Mouse (Mus musculus): ENCODE measurements around the gene 4931422A03Rik. TPM values are rescaled to one million over a fixed set of nuclear protein-coding genes. Genes with fewer than 3 reads are reported as not detected.
"Not testable (repeated sequence)": the region's sequence is repeated elsewhere in the genome, so short reads cannot be mapped to it uniquely, and the experiment has no call there.

4931422A03Rik gene
- polyA plus RNA-seq, 1 experiment: not detected

- H3K4me1 ChIP-seq (ENCODE audit: control insufficient read depth, insufficient read depth, low read length): peaks cover 2% of the 10 kb centered on the region
- peak overlapping the region; percentile 88 for H3K4me3 ChIP-seq (ENCODE audit: insufficient read depth, low read length)
- TF ChIP-seq CTCF (IDR thresholded peaks at IDR 0.05; ENCODE audit: borderline replicate concordance, insufficient read depth, low read length) (no peak), POLR2A (IDR thresholded peaks at IDR 0.05; ENCODE audit: low read depth, low read length) (no peak)
- H3K27ac ChIP-seq (ENCODE audit: insufficient read depth, low read length): no peak overlapping the region
Measured at GRCm38 (mm10) chr2:104029074-104029473, 913 bp upstream of the 4931422A03Rik start.

- TF ChIP-seq POLR2A (IDR thresholded peaks at IDR 0.05; ENCODE audit: low read depth, low read length): peak; percentile 92
- TF ChIP-seq CTCF (IDR thresholded peaks at IDR 0.05; ENCODE audit: borderline replicate concordance, insufficient read depth, low read length): no peak
- Histone ChIP-seq H3K4me3 (ENCODE audit: insufficient read depth, low read length) (peak within 1 kb of the TSS; percentile 88), H3K27ac (ENCODE audit: insufficient read depth, low read length) (peak within 1 kb of the TSS; percentile 2; the same call in 1 of the 2 replicates), H3K4me1 (ENCODE audit: control insufficient read depth, insufficient read depth, low read length) (peaks cover 2% of the 10 kb centered on the region)
Measured at GRCm38 (mm10) chr2:104027458-104028138, 563 bp downstream of the 4931422A03Rik start, which contains the start of gene Fbxo3. TSS of gene Fbxo3 (plus strand) at chr2:104027721.

GRCm38 (mm10) chr2:104024656-104025055 lies 3.5 kb downstream of the 4931422A03Rik start:
- H3K27ac ChIP-seq (ENCODE audit: insufficient read depth, low read length): no peak overlapping the region
- H3K4me3 ChIP-seq (ENCODE audit: insufficient read depth, low read length): no peak overlapping the region
- peaks cover 2% of the 10 kb centered on the region for H3K4me1 ChIP-seq (ENCODE audit: control insufficient read depth, insufficient read depth, low read length)
- TF ChIP-seq POLR2A (IDR thresholded peaks at IDR 0.05; ENCODE audit: low read depth, low read length) (no peak), CTCF (IDR thresholded peaks at IDR 0.05; ENCODE audit: borderline replicate concordance, insufficient read depth, low read length) (no peak)

- no peaks in the 10 kb centered on the region for H3K4me1 ChIP-seq (ENCODE audit: control insufficient read depth, insufficient read depth, low read length)
- H3K27ac ChIP-seq (ENCODE audit: insufficient read depth, low read length): no peak overlapping the region
- H3K4me3 ChIP-seq (ENCODE audit: insufficient read depth, low read length): no peak overlapping the region
- TF ChIP-seq POLR2A (IDR thresholded peaks at IDR 0.05; ENCODE audit: low read depth, low read length) (no peak), CTCF (IDR thresholded peaks at IDR 0.05; ENCODE audit: borderline replicate concordance, insufficient read depth, low read length) (no peak)
Measured at GRCm38 (mm10) chr2:104023096-104023495, 5.1 kb downstream of the 4931422A03Rik start.

GRCm38 (mm10) chr2:104008853-104009252 lies 19.3 kb downstream of the 4931422A03Rik start:
- not testable (repeated sequence) for H3K27ac ChIP-seq (ENCODE audit: insufficient read depth, low read length); H3K4me1 ChIP-seq (ENCODE audit: control insufficient read depth, insufficient read depth, low read length); H3K4me3 ChIP-seq (ENCODE audit: insufficient read depth, low read length)

GRCm38 (mm10) chr2:104007793-104008519 lies 20.2 kb downstream of the 4931422A03Rik start:
- TF ChIP-seq POLR2A (IDR thresholded peaks at IDR 0.05; ENCODE audit: low read depth, low read length) (no peak), CTCF (IDR thresholded peaks at IDR 0.05; ENCODE audit: borderline replicate concordance, insufficient read depth, low read length) (no peak)
- Histone ChIP-seq H3K4me1 (ENCODE audit: control insufficient read depth, insufficient read depth, low read length) (no peaks in the 10 kb centered on the region), H3K27ac (ENCODE audit: insufficient read depth, low read length) (no peak overlapping the region)

GRCm38 (mm10) chr2:104002711-104003413 lies 25.3 kb downstream of the 4931422A03Rik start:
- H3K27ac ChIP-seq (ENCODE audit: insufficient read depth, low read length): no peak overlapping the region

More at GRCm38 (mm10) chr2:104007793-104008519, 20.2 kb downstream of the 4931422A03Rik start:
- H3K4me3 ChIP-seq (ENCODE audit: insufficient read depth, low read length): no peak overlapping the region

GRCm38 (mm10) chr2:104001861-104002260 lies 26.3 kb downstream of the 4931422A03Rik start:
- Histone ChIP-seq H3K4me1 (ENCODE audit: control insufficient read depth, insufficient read depth, low read length) (no peaks in the 10 kb centered on the region), H3K27ac (ENCODE audit: insufficient read depth, low read length) (no peak overlapping the region), H3K4me3 (ENCODE audit: insufficient read depth, low read length) (no peak overlapping the region)
- TF ChIP-seq CTCF (IDR thresholded peaks at IDR 0.05; ENCODE audit: borderline replicate concordance, insufficient read depth, low read length): no peak
- no peak for TF ChIP-seq POLR2A (IDR thresholded peaks at IDR 0.05; ENCODE audit: low read depth, low read length)

More at GRCm38 (mm10) chr2:104002711-104003413, 25.3 kb downstream of the 4931422A03Rik start:
- TF ChIP-seq POLR2A (IDR thresholded peaks at IDR 0.05; ENCODE audit: low read depth, low read length) (no peak), CTCF (IDR thresholded peaks at IDR 0.05; ENCODE audit: borderline replicate concordance, insufficient read depth, low read length) (peak; percentile 55; the same call in 1 of the 2 replicates)
- no peak overlapping the region for H3K4me3 ChIP-seq (ENCODE audit: insufficient read depth, low read length)
- no peaks in the 10 kb centered on the region for H3K4me1 ChIP-seq (ENCODE audit: control insufficient read depth, insufficient read depth, low read length)

- Histone ChIP-seq H3K4me3 (ENCODE audit: insufficient read depth, low read length) (no peak overlapping the region), H3K4me1 (ENCODE audit: control insufficient read depth, insufficient read depth, low read length) (no peaks in the 10 kb centered on the region), H3K27ac (ENCODE audit: insufficient read depth, low read length) (no peak overlapping the region)
- TF ChIP-seq POLR2A (IDR thresholded peaks at IDR 0.05; ENCODE audit: low read depth, low read length): no peak
Measured at GRCm38 (mm10) chr2:104001076-104001475, 27.1 kb downstream of the 4931422A03Rik start.
